Mouse (Mus musculus) thymus, adult 2 months (tissue): ENCODE measurements at regions not wholly inside any gene's neighbourhood (a gene's known extent, or its start where the extent isn't known, plus 50 kb on each side); places are given as distances from the start of the nearest gene placed in this dataset.

Experiments
- DNase-seq: peaks from one replicate; pipeline ENCODE4 v3.0.0; 2021
- H3K27ac ChIP-seq: fragments of 200-500 bp; 2 replicates; pipeline ENCODE4 v1.5.1; 2012; ENCODE audit warnings: low read length, control low read depth; ENCODE audit not compliant: control insufficient read depth, insufficient read depth
- H3K27me3 ChIP-seq: fragments of 200-500 bp; 2 replicates; pipeline ENCODE4 v1.6.1; 2012; ENCODE audit warnings: mild to moderate bottlenecking, low read length, moderate library complexity, mixed read lengths; ENCODE audit not compliant: control insufficient read depth, insufficient read depth
- H3K36me3 ChIP-seq: fragments of 200-500 bp; 2 replicates; pipeline ENCODE4 v1.6.1; 2012; ENCODE audit warnings: mild to moderate bottlenecking, low read length, moderate library complexity; ENCODE audit not compliant: control insufficient read depth, insufficient read depth
- H3K4me1 ChIP-seq: fragments of 200-500 bp; replicated peaks from 2 replicates; pipeline ENCODE4 v1.6.1; 2012; ENCODE audit warnings: low read length; ENCODE audit not compliant: control insufficient read depth, insufficient read depth
- H3K4me3 ChIP-seq: fragments of 200-500 bp; 2 replicates; pipeline ENCODE4 v1.5.1; 2012; ENCODE audit warnings: mild to moderate bottlenecking, low read length, control low read depth, moderate library complexity; ENCODE audit not compliant: control insufficient read depth, insufficient read depth
- CTCF ChIP-seq: fragments of 200-500 bp; IDR thresholded peaks from 2 replicates; pipeline ENCODE4 v1.5.1; 2012; ENCODE audit warnings: mild to moderate bottlenecking, control low read depth, low read length, moderate library complexity, borderline replicate concordance; ENCODE audit not compliant: control insufficient read depth, poor library complexity, insufficient read depth; ENCODE audit errors: extremely low read depth
- POLR2A ChIP-seq: fragments of 200-500 bp; IDR thresholded peaks from 2 replicates; pipeline ENCODE4 v1.6.1; 2012; ENCODE audit warnings: mild to moderate bottlenecking, low read length, control low read depth, moderate library complexity; ENCODE audit not compliant: control insufficient read depth, poor library complexity, insufficient read depth; ENCODE audit errors: extremely low read depth
- WGBS: fragments of 180-500 bp; shearing (Covaris S2); methylation state at CpG from one replicate; pipeline ENCODE4 v1.1.7; 2018; 5-methylcytosine and 5-hydroxymethylcytosine counted together

GRCm38 (mm10) chr4:142545871-142546270, 306.7 kb upstream of the Kazn start:
- H3K4me1 ChIP-seq: no peaks in the 10 kb centered on the region
- H3K27ac ChIP-seq: no peak overlapping the region
- TF ChIP-seq POLR2A (no peak), CTCF (no peak)
- no peak for DNase-seq
- H3K27me3 ChIP-seq: no peaks in the 10 kb centered on the region
- 82% methylated on average over 1 of the region's 1 CpGs for WGBS
- H3K36me3 ChIP-seq: no peaks in the 10 kb centered on the region
- H3K4me3 ChIP-seq: no peak overlapping the region

- H3K36me3 ChIP-seq: no peaks in the 10 kb centered on the region
- no peaks in the 10 kb centered on the region for H3K4me1 ChIP-seq
- TF ChIP-seq CTCF: no peak
- no peak for TF ChIP-seq POLR2A
- no peaks in the 10 kb centered on the region for H3K27me3 ChIP-seq
- 85% methylated on average over 1 of the region's 1 CpGs for WGBS
- H3K4me3 ChIP-seq: no peak overlapping the region
- H3K27ac ChIP-seq: no peak overlapping the region
- DNase-seq: no peak
Measured at GRCm38 (mm10) chr4:142545187-142545586, 306.0 kb upstream of the Kazn start.

- Histone ChIP-seq H3K36me3 (no peaks in the 10 kb centered on the region), H3K27me3 (no peaks in the 10 kb centered on the region), H3K27ac (no peak overlapping the region), H3K4me1 (no peaks in the 10 kb centered on the region), H3K4me3 (no peak overlapping the region)
- WGBS: 77% methylated on average over 8 of the region's 8 CpGs
- TF ChIP-seq CTCF: no peak
- TF ChIP-seq POLR2A: no peak
- DNase-seq: no peak
Measured at GRCm38 (mm10) chr4:142544736-142545135, 305.5 kb upstream of the Kazn start.

GRCm38 (mm10) chr4:142539200-142539750, 300.1 kb upstream of the Kazn start:
- no peaks in the 10 kb centered on the region for H3K36me3 ChIP-seq
- no peaks in the 10 kb centered on the region for H3K27me3 ChIP-seq
- no peak overlapping the region for H3K27ac ChIP-seq
- WGBS: 85% methylated on average over 12 of the region's 12 CpGs
- H3K4me3 ChIP-seq: no peak overlapping the region
- no peak for DNase-seq
- TF ChIP-seq POLR2A (no peak), CTCF (no peak)
- H3K4me1 ChIP-seq: no peaks in the 10 kb centered on the region

- Histone ChIP-seq H3K27ac (no peak overlapping the region), H3K4me3 (no peak overlapping the region), H3K36me3 (no peaks in the 10 kb centered on the region), H3K4me1 (no peaks in the 10 kb centered on the region), H3K27me3 (no peaks in the 10 kb centered on the region)
- DNase-seq: no peak
- WGBS: 75% methylated on average over 6 of the region's 6 CpGs
- TF ChIP-seq CTCF (no peak), POLR2A (no peak)
Measured at GRCm38 (mm10) chr4:142527080-142527479, 287.9 kb upstream of the Kazn start.

- TF ChIP-seq CTCF (no peak), POLR2A (no peak)
- DNase-seq: no peak
- no peak overlapping the region for H3K4me3 ChIP-seq
- WGBS: 78% methylated on average over 21 of the region's 21 CpGs
- no peaks in the 10 kb centered on the region for H3K4me1 ChIP-seq
- H3K36me3 ChIP-seq: no peaks in the 10 kb centered on the region
- H3K27me3 ChIP-seq: no peaks in the 10 kb centered on the region
- H3K27ac ChIP-seq: no peak overlapping the region
Measured at GRCm38 (mm10) chr4:142517478-142518455, 278.6 kb upstream of the Kazn start.
